Mouse (Mus musculus) stomach, postnatal 0 days (tissue): Measurements from ENCODE around the gene Sla2.

ENCODE experiments used
- CTCF ChIP-seq: IDR thresholded peaks from 2 replicates; pipeline ENCODE4 v1.5.1; 2016; ENCODE audit warnings: antibody characterized with exemption, low read depth, mild to moderate bottlenecking, moderate library complexity
- EP300 ChIP-seq: optimal IDR thresholded peaks from 2 replicates; pipeline ENCODE3; 2016; ENCODE audit warnings: antibody characterized with exemption

DNA sequence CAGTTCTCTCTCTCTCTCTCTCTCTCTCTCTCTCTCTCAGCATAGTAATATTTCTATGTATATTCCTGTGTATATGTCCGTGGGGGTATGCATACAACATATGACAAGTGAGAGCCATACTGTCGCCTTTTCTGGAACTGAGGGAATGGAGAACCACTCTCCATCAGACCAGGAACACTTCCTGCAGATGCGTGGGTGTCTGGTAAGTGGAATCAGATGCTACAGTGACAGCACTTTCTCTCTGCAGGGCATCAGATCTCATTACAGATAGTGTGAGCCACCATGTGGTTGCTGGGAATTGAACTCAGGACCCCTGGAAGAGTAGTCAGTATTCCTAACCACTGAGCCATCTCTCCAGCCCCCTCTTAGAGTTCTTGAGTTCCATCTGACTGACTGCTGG is 1.5 kb upstream of the Sla2 start:
- TF ChIP-seq CTCF, result no peak
- TF ChIP-seq EP300, result no peak
